In genomic region chr11:88523921-88524320, GRCm38 (mm10) we compare ENCODE assay signal across 9 mouse cellular contexts.
DNase-seq lines count a peak whose midpoint lies in the region; ATAC-seq and TF ChIP-seq lines count a peak whose summit lies in the region.
"Had no signal": no experiment of that assay in that cellular context is flagged by ENCODE, and none has a peak within 500 bp of the region (broad histone marks: within the 10 kb centered on the region; RNA-seq: fewer than 3 reads in every experiment).

No protein-coding gene starts in this region.

- peak; percentile 75 for DNase-seq in lung, embryonic 14.5 days
- no peak for DNase-seq in lung, adult 2 months
- peak; percentile 54 for DNase-seq in embryonic facial prominence, embryonic 14.5 days (ENCODE audit: low spot score)
- no peak for DNase-seq in hindbrain, embryonic 14.5 days (ENCODE audit: low spot score)
- DNase-seq in midbrain, postnatal 0 days (ENCODE audit: low spot score) = no peak
- DNase-seq in B cell, adult 2 months = no peak
- no peak for DNase-seq in gastrocnemius, postnatal 10 days
- no peak for DNase-seq in thymus, adult 18-20 months

- WGBS in lung, embryonic 14.5 days = 20% methylated on average over 4 of the region's 4 CpGs
- 36% methylated on average over 4 of the region's 4 CpGs for WGBS in lung, adult 2 months
- 45% methylated on average over 4 of the region's 4 CpGs for WGBS in embryonic facial prominence, embryonic 14.5 days
- WGBS in hindbrain, embryonic 14.5 days = 58% methylated on average over 4 of the region's 4 CpGs
- 56% methylated on average over 4 of the region's 4 CpGs for WGBS in midbrain, postnatal 0 days

- H3K4me1 ChIP-seq in lung, embryonic 14.5 days (ENCODE audit: insufficient read depth) = peaks cover 48% of the 10 kb centered on the region
- peaks cover 38% of the 10 kb centered on the region for H3K4me1 ChIP-seq in lung, adult 2 months (ENCODE audit: control insufficient read depth, insufficient read depth, low read length)
- H3K4me1 ChIP-seq in embryonic facial prominence, embryonic 14.5 days (ENCODE audit: control insufficient read depth, insufficient read depth, low read length) = peaks cover 55% of the 10 kb centered on the region
- peaks cover 87% of the 10 kb centered on the region for H3K4me1 ChIP-seq in hindbrain, embryonic 14.5 days (replicated peaks; ENCODE audit: control insufficient read depth, insufficient read depth, low read length)
- peaks cover 32% of the 10 kb centered on the region for H3K4me1 ChIP-seq in midbrain, postnatal 0 days (ENCODE audit: insufficient read depth, low read length)

- H3K36me3 ChIP-seq in lung, embryonic 14.5 days (ENCODE audit: insufficient read depth) = no peaks in the 10 kb centered on the region
- no peaks in the 10 kb centered on the region for H3K36me3 ChIP-seq in embryonic facial prominence, embryonic 14.5 days (ENCODE audit: control insufficient read depth, insufficient read depth, low read length)
- H3K36me3 ChIP-seq in hindbrain, embryonic 14.5 days (replicated peaks; ENCODE audit: control insufficient read depth, insufficient read depth) = no peaks in the 10 kb centered on the region
- no peaks in the 10 kb centered on the region for H3K36me3 ChIP-seq in midbrain, postnatal 0 days (ENCODE audit: insufficient read depth, low read length)
- H3K36me3 ChIP-seq: stomach, embryonic 15.5 days had no signal

- no peaks in the 10 kb centered on the region for H3K9me3 ChIP-seq in lung, embryonic 14.5 days (ENCODE audit: low read depth, low read length)
- H3K9me3 ChIP-seq in embryonic facial prominence, embryonic 14.5 days (ENCODE audit: control insufficient read depth, low read length) = no peaks in the 10 kb centered on the region
- H3K9me3 ChIP-seq in hindbrain, embryonic 14.5 days (ENCODE audit: control insufficient read depth, low read length) = no peaks in the 10 kb centered on the region
- no peaks in the 10 kb centered on the region for H3K9me3 ChIP-seq in midbrain, postnatal 0 days (ENCODE audit: low read length)
- H3K9me3 ChIP-seq: stomach, embryonic 15.5 days had no signal

- no peak for TF ChIP-seq POLR2A in lung, adult 2 months (IDR thresholded peaks at IDR 0.05; ENCODE audit: borderline replicate concordance, extremely low read depth, low read depth, low read length)

- H3K27ac ChIP-seq in lung, embryonic 14.5 days (ENCODE audit: low read depth) = peak overlapping the region; percentile 82; the same call in 1 of the 2 replicates
- H3K27ac ChIP-seq in embryonic facial prominence, embryonic 14.5 days (replicated peaks; ENCODE audit: low read depth, low read length) = peak overlapping the region; percentile 77; the same call in 1 of the 2 replicates
- peak overlapping the region; percentile 82 for H3K27ac ChIP-seq in hindbrain, embryonic 14.5 days
- H3K27ac ChIP-seq in midbrain, postnatal 0 days (ENCODE audit: low read depth, low read length) = peak overlapping the region; percentile 71; the same call in 1 of the 2 replicates

- TF ChIP-seq CTCF in lung, embryonic 14.5 days (IDR thresholded peaks at IDR 0.05; ENCODE audit: low read depth) = no peak
- TF ChIP-seq CTCF in lung, adult 2 months (IDR thresholded peaks at IDR 0.05; ENCODE audit: insufficient read depth, low read length) = no peak
- TF ChIP-seq CTCF in midbrain, postnatal 0 days (IDR thresholded peaks at IDR 0.05) = no peak

- no peaks in the 10 kb centered on the region for H3K27me3 ChIP-seq in lung, embryonic 14.5 days (ENCODE audit: insufficient read depth, low read length)
- H3K27me3 ChIP-seq in embryonic facial prominence, embryonic 14.5 days (replicated peaks; ENCODE audit: control insufficient read depth, insufficient read depth, low read length) = no peaks in the 10 kb centered on the region
- H3K27me3 ChIP-seq in hindbrain, embryonic 14.5 days (ENCODE audit: control insufficient read depth, insufficient read depth, low read length) = no peaks in the 10 kb centered on the region
- no peaks in the 10 kb centered on the region for H3K27me3 ChIP-seq in midbrain, postnatal 0 days (ENCODE audit: insufficient read depth, low read length)
- H3K27me3 ChIP-seq: stomach, embryonic 15.5 days had no signal

- H3K4me2 ChIP-seq in lung, embryonic 14.5 days = no peak overlapping the region
- no peak overlapping the region for H3K4me2 ChIP-seq in embryonic facial prominence, embryonic 14.5 days (ENCODE audit: low read depth, low read length)
- H3K4me2 ChIP-seq in hindbrain, embryonic 14.5 days (replicated peaks) = no peak overlapping the region
- H3K4me2 ChIP-seq in midbrain, postnatal 0 days (ENCODE audit: low read depth, low read length, poor library complexity, severe bottlenecking) = no peak overlapping the region
- H3K4me2 ChIP-seq: stomach, embryonic 15.5 days had no signal

- ATAC-seq in lung, embryonic 14.5 days (ENCODE audit: insufficient read depth) = peak; percentile 42
- ATAC-seq in embryonic facial prominence, embryonic 14.5 days (ENCODE audit: low read depth) = no peak
- no peak for ATAC-seq in hindbrain, embryonic 14.5 days (ENCODE audit: low FRiP score)
- ATAC-seq in midbrain, postnatal 0 days (ENCODE audit: low FRiP score) = no peak

- no peak overlapping the region for H3K4me3 ChIP-seq in lung, embryonic 14.5 days (ENCODE audit: low read depth, low read length)
- H3K4me3 ChIP-seq in lung, adult 2 months (replicated peaks; ENCODE audit: extremely low read depth, low read depth, low read length) = no peak overlapping the region
- H3K4me3 ChIP-seq in embryonic facial prominence, embryonic 14.5 days (ENCODE audit: low read depth, low read length) = no peak overlapping the region
- H3K4me3 ChIP-seq in hindbrain, embryonic 14.5 days (replicated peaks; ENCODE audit: low read length) = no peak overlapping the region
- no peak overlapping the region for H3K4me3 ChIP-seq in midbrain, postnatal 0 days (ENCODE audit: low read depth, low read length)
- H3K4me3 ChIP-seq: stomach, embryonic 15.5 days had no signal

- no peak overlapping the region for H3K9ac ChIP-seq in lung, embryonic 14.5 days
- no peak overlapping the region for H3K9ac ChIP-seq in embryonic facial prominence, embryonic 14.5 days (ENCODE audit: low read depth, low read length)
- no peak overlapping the region for H3K9ac ChIP-seq in hindbrain, embryonic 14.5 days
- no peak overlapping the region for H3K9ac ChIP-seq in midbrain, postnatal 0 days (replicated peaks; ENCODE audit: low read length, poor library complexity, severe bottlenecking)
- H3K9ac ChIP-seq: stomach, embryonic 15.5 days had no signal

Comparison
In these comparisons a context has a peak if more than half of its experiments do, and no peak if none do; other contexts are left out.
1. DNase-seq: peak in lung, embryonic 14.5 days (single experiment) and embryonic facial prominence, embryonic 14.5 days (single experiment); none in lung, adult 2 months (single experiment), hindbrain, embryonic 14.5 days (single experiment), midbrain, postnatal 0 days (single experiment), B cell, adult 2 months (0 of 2), gastrocnemius, postnatal 10 days (single experiment) and thymus, adult 18-20 months (0 of 2).
2. Peak in every context shown above with its lines, with median percentiles within 50 percentile points of each other: H3K27ac ChIP-seq.